Mouse (Mus musculus) bone marrow macrophage, adult 2 months (primary cell): ENCODE measurements around the gene Fbxl16. TPM values are rescaled to one million over a fixed set of nuclear protein-coding genes. Genes with fewer than 3 reads are reported as not detected.
"Not testable (repeated sequence)": the region's sequence is repeated elsewhere in the genome, so short reads cannot be mapped to it uniquely, and the experiment has no call there.

ENCODE experiments used
- H3K27ac ChIP-seq: 2 replicates; pipeline ENCODE4 v1.5.1; 2012; ENCODE audit warnings: low read depth, low read length; ENCODE audit not compliant: insufficient read depth
- H3K4me1 ChIP-seq: 2 replicates; pipeline ENCODE4 v1.6.1; 2012; ENCODE audit warnings: low read length; ENCODE audit not compliant: control insufficient read depth, insufficient read depth
- H3K4me3 ChIP-seq: 2 replicates; pipeline ENCODE4 v1.5.1; 2012; ENCODE audit warnings: mild to moderate bottlenecking, low read length, moderate library complexity; ENCODE audit not compliant: insufficient read depth
- CTCF ChIP-seq: IDR thresholded peaks from 2 replicates; pipeline ENCODE4 v1.5.1; 2012; ENCODE audit warnings: low read depth, mild to moderate bottlenecking, low read length, moderate library complexity
- POLR2A ChIP-seq: IDR thresholded peaks from 2 replicates; pipeline ENCODE4 v1.6.1; 2012; ENCODE audit warnings: mild to moderate bottlenecking, low read depth, low read length, borderline replicate concordance
- polyA plus RNA-seq: library from polyadenylated mRNA; stranded (reverse); fragments of >200 nt; gene quantifications from 2 replicates; pipeline ENCODE4 v1.2.4, GENCODE M21; 2012; ENCODE audit not compliant: missing spikeins, insufficient read depth, insufficient read length

The Fbxl16 gene
- polyA plus RNA-seq, 1 experiment, result not detected

GRCm38 (mm10) chr17:25794998-25795397, 13.9 kb upstream of the Fbxl16 start:
- TF ChIP-seq POLR2A (no peak), CTCF (no peak)
- Histone ChIP-seq H3K4me1 (peaks cover 23% of the 10 kb centered on the region), H3K4me3 (no peak overlapping the region), H3K27ac (no peak overlapping the region)

- TF ChIP-seq POLR2A (no peak), CTCF (no peak)
- Histone ChIP-seq H3K4me1 (peaks cover 23% of the 10 kb centered on the region), H3K4me3 (peak within 1 kb of the TSS; percentile 89), H3K27ac (no peak within 1 kb of the TSS)
Measured at GRCm38 (mm10) chr17:25795609-25796092, 13.2 kb upstream of the Fbxl16 start, which contains the start of gene AC134908.4. TSS of gene AC134908.4 (minus strand) at chr17:25795659.

GRCm38 (mm10) chr17:25796211-25796771, 12.6 kb upstream of the Fbxl16 start:
- H3K27ac ChIP-seq, result no peak overlapping the region
- peak overlapping the region; percentile 89 for H3K4me3 ChIP-seq
- no peak for TF ChIP-seq CTCF
- H3K4me1 ChIP-seq, result peaks cover 17% of the 10 kb centered on the region

- no peak for TF ChIP-seq CTCF
- TF ChIP-seq POLR2A, result no peak
- H3K27ac ChIP-seq, result no peak within 1 kb of the TSS
- peak within 1 kb of the TSS; percentile 89 for H3K4me3 ChIP-seq
- H3K4me1 ChIP-seq, result peaks cover 15% of the 10 kb centered on the region
Measured at GRCm38 (mm10) chr17:25796951-25797369, 11.9 kb upstream of the Fbxl16 start, which contains the start of gene Metrn. TSS of gene Metrn (minus strand) at chr17:25797136.

DNA sequence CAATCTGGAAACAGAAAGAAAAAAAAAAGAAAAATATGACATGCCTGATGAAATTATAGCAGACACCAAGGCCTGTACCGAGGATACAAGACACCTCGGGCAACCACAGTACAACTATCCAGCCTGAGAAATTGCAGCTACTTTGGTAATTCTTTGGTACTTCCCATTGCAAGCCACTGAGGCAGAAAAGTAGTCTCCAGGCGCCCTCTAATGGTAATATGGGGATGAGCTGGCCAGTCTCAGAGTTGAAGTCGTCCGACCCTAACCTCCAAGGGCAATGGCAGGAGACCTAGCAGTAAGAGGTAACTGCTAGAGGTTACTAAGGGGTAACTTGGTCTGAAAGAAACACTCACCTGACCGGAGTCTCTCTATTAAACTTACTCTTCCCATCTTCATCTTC, 7.9 kb upstream of the Fbxl16 start:
- TF ChIP-seq POLR2A (no peak), CTCF (peak; percentile 55)
- peaks cover 4% of the 10 kb centered on the region; the same call in 1 of the 2 replicates for H3K4me1 ChIP-seq
- H3K4me3 ChIP-seq, result no peak overlapping the region
- H3K27ac ChIP-seq, result no peak overlapping the region

DNA sequence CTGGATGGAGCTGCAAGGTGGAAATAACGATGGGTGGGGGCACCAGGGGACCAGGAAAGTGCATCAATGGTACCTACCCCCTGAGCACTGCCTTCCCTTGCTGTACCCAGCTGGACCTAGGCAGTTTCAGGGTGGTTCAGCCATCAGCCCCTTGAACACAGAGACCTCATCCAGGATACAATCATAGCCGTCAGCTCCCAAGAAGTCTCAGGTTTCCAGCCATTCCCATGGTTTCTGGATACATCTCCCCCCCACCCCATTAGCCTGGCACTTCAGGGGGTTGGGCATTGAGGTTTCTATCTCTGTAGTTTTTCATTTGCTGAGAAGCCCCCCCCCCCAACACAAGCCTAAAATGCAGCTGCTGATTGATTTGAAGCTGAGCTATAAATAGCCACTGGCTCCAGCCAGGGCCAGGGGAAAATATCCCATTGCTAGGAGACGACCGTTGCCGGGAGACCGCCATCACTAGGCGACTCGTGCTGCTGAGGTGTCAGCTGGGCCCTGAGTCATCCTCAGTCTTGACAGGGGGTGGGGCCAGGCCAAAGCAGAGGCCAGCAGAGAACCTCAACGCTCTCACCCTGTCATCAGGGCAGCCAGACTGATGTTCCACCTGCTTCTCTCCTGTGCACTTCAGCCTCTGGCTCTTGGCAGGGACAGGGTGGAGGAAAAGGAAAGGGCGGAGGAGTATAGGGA, 5.9 kb upstream of the Fbxl16 start:
- no peaks in the 10 kb centered on the region for H3K4me1 ChIP-seq
- no peak overlapping the region for H3K4me3 ChIP-seq
- H3K27ac ChIP-seq, result no peak overlapping the region
- TF ChIP-seq CTCF (no peak), POLR2A (no peak)

DNA sequence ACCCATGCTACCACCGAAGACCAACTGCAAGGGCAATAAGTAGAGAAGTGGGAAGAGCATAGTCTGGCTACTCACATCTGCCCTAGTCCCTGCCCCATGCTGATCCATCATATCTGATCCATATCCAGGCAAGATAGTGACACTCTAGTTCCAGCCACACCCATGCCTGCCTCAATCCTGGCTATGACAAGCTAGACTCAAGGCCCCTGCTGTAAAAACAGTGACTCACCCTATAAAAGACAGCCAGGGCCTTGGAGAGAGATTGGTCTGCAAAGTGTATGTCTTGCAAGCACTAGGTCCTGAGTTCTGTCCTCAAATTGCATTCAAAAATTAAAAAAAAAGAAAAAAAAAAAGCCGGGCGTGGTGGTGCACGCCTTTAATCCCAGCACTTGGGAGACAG, 2.4 kb upstream of the Fbxl16 start:
- Histone ChIP-seq H3K4me3 (no peak overlapping the region), H3K4me1 (no peaks in the 10 kb centered on the region), H3K27ac (no peak overlapping the region)
- no peak for TF ChIP-seq POLR2A
- TF ChIP-seq CTCF, result no peak

DNA sequence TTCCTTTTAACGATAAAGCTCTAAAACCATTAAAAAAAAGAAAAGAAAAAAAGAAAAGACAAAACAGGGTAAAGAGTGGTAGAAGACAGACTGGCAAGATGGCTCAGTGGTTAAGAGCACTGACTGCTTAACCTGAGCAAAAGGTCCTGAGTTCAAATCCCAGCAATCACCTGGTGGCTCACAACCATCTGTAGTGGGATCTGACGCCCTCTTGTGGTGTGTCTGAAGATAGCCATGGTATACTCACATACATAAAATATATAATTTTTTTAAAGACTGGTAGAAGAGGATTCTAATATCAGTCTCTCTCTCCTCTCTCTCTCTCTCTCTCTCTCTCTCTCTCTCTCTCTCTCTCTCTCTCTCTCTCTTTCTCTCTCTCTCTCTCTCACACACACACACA, 1.4 kb upstream of the Fbxl16 start:
- not testable (repeated sequence) for H3K27ac ChIP-seq, H3K4me3 ChIP-seq, H3K4me1 ChIP-seq

DNA sequence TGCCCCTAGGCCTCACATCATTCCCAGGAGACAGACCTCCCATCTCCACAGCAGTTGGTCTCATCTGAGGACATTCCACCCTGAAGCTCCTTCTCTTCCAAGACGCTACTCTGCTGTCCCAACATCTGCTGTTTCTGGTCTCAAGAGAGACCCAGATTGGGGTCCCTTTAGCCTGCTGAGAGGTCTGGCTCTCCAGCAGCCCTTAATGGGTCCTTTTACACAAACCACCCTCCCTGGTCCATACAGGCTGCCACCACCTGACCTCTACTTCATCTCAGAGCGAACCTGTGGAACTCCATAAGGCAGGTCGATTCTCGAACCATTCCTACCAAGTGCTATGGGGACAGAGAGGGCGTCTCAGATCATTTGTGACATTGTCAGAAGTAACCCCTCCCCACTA, 857 bp upstream of the Fbxl16 start:
- no peak for TF ChIP-seq POLR2A
- no peak for TF ChIP-seq CTCF
- H3K27ac ChIP-seq, result no peak overlapping the region
- H3K4me3 ChIP-seq, result no peak overlapping the region
- H3K4me1 ChIP-seq, result no peaks in the 10 kb centered on the region

DNA sequence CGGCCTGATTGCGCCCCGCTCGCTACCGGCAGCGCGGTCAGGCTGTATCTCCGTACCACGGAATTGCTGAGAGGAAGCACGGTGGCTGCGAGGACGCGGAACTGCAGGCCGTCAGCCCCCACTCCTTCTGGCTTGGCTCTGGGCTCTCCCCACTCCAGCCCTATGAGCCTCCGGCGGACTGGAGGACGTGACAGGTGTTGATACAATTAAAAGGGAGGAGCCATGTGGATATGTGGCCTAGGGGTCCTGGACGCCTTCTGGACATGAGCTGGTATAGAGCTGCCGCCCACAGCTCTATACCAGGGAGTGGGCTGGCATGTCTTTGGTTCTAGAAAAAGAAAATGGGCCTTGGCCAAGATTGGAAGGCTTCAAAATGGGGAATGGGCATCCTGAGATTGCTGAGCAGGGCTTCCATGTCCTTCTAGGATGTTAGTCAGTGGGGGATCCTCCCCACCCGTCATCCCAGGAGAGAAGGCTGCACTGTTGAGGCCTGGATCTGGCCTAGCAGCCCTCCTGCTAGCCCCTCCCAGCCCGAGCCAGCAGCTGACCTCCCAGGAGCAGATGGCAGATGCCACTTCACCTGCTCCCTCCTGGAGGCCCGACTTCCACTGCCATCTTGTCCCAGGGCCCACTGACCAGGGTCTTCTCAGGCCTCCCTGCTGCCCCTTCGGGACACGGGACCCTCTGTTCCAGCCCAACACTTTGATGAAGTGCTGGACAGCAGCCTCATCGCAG, 888 bp downstream of the Fbxl16 start:
- Histone ChIP-seq H3K27ac (no peak overlapping the region), H3K4me1 (no peaks in the 10 kb centered on the region), H3K4me3 (peak overlapping the region; percentile 52)
- TF ChIP-seq CTCF (no peak), POLR2A (no peak)
